Mouse (Mus musculus) embryonic fibroblast, embryonic 13.5 days (primary cell): ENCODE measurements around the gene Arfip1. TPM values are rescaled to one million over a fixed set of nuclear protein-coding genes. Genes with fewer than 3 reads are reported as not detected.

ENCODE experiments used
- H3K27ac ChIP-seq: 2 replicates; pipeline ENCODE4 v1.5.1; 2012; ENCODE audit warnings: low read length, control low read depth, inconsistent platforms; ENCODE audit not compliant: insufficient read depth
- H3K4me1 ChIP-seq: 2 replicates; pipeline ENCODE4 v1.6.1; 2011; ENCODE audit warnings: low read length; ENCODE audit not compliant: control insufficient read depth, insufficient read depth
- H3K4me3 ChIP-seq: 2 replicates; pipeline ENCODE4 v1.5.1; 2011; ENCODE audit warnings: mild to moderate bottlenecking, control low read depth, low read length; ENCODE audit not compliant: insufficient read depth
- CTCF ChIP-seq: IDR thresholded peaks from 2 replicates; pipeline ENCODE4 v1.5.1; 2011; ENCODE audit warnings: mild to moderate bottlenecking, control low read depth, low read length, moderate library complexity, borderline replicate concordance; ENCODE audit not compliant: insufficient read depth
- POLR2A ChIP-seq: IDR thresholded peaks from 2 replicates; pipeline ENCODE4 v1.6.1; 2011; ENCODE audit warnings: low read depth, mild to moderate bottlenecking, control low read depth, low read length, moderate library complexity
- polyA plus RNA-seq: library from polyadenylated mRNA; stranded (reverse); fragments of >200 nt; gene quantifications from 2 replicates; pipeline ENCODE4 v1.2.4, GENCODE M21; 2011; ENCODE audit warnings: low read depth; ENCODE audit not compliant: missing spikeins, insufficient read length

Gene Arfip1
- polyA plus RNA-seq, 1 experiment = 91.8 TPM

DNA sequence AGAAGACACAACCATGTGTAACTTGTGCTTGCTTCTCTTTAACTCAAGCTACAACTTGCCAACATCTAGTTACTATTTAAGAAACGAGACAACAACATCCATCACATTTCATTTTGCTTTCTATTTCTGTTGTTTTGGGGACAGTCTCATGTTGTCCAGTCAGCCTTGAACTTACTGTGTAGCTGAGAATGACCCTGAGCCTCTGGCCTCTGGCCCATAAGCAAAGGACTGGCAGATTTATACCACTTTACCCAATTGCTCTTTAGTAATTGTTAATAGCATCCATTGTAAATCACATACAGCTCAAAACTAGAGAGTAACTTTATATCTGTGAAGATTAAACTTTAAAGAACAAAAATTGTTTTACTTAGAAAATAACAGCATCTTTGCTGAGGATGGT, 40.5 kb downstream of the Arfip1 start:
- H3K4me1 ChIP-seq = peaks cover 4% of the 10 kb centered on the region
- TF ChIP-seq CTCF = no peak
- no peak for TF ChIP-seq POLR2A
- H3K4me3 ChIP-seq = no peak overlapping the region
- no peak overlapping the region for H3K27ac ChIP-seq

GRCm38 (mm10) chr3:84540640-84541039, 41.8 kb downstream of the Arfip1 start:
- no peak for TF ChIP-seq POLR2A
- TF ChIP-seq CTCF = no peak
- H3K27ac ChIP-seq = no peak overlapping the region
- no peak overlapping the region for H3K4me3 ChIP-seq
- peaks cover 4% of the 10 kb centered on the region for H3K4me1 ChIP-seq

GRCm38 (mm10) chr3:84536987-84537386, 45.4 kb downstream of the Arfip1 start:
- Histone ChIP-seq H3K4me3 (no peak overlapping the region), H3K4me1 (peaks cover 4% of the 10 kb centered on the region), H3K27ac (no peak overlapping the region)
- TF ChIP-seq CTCF (no peak), POLR2A (no peak)

- Histone ChIP-seq H3K4me3 (no peak overlapping the region), H3K4me1 (peaks cover 2% of the 10 kb centered on the region), H3K27ac (no peak overlapping the region)
- TF ChIP-seq CTCF (no peak), POLR2A (no peak)
These were observed 49.2 kb downstream of the Arfip1 start for GRCm38 (mm10) chr3:84533227-84533626.

DNA sequence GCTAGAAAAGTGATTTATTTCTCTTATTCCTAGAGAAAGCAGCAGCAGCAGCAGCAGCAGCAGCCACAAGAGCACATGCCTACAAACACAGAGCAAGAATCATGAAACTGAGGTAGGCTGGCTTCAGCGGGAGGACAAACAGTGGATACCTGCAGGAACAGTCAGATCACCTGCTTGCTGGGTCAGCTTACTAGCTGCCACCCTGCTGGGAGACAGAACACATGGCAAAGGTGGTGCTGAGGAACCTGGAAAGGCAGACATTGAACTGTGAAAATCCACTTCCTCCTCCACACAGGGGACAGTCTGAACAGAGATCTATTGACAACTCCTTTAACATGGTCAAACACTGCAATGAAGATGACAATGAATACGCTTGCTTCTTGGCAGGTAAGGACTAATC, 53.4 kb downstream of the Arfip1 start:
- no peak for TF ChIP-seq POLR2A
- no peak for TF ChIP-seq CTCF
- no peak overlapping the region for H3K27ac ChIP-seq
- H3K4me3 ChIP-seq = no peak overlapping the region
- peaks cover 4% of the 10 kb centered on the region for H3K4me1 ChIP-seq

- Histone ChIP-seq H3K4me1 (peaks cover 4% of the 10 kb centered on the region), H3K27ac (no peak overlapping the region), H3K4me3 (no peak overlapping the region)
- TF ChIP-seq POLR2A (no peak), CTCF (no peak)
These were observed 57.5 kb downstream of the Arfip1 start for GRCm38 (mm10) chr3:84524952-84525351.

GRCm38 (mm10) chr3:84516163-84516562, 66.3 kb downstream of the Arfip1 start:
- Histone ChIP-seq H3K27ac (no peak overlapping the region), H3K4me3 (no peak overlapping the region), H3K4me1 (no peaks in the 10 kb centered on the region)
- TF ChIP-seq CTCF (no peak), POLR2A (no peak)

DNA sequence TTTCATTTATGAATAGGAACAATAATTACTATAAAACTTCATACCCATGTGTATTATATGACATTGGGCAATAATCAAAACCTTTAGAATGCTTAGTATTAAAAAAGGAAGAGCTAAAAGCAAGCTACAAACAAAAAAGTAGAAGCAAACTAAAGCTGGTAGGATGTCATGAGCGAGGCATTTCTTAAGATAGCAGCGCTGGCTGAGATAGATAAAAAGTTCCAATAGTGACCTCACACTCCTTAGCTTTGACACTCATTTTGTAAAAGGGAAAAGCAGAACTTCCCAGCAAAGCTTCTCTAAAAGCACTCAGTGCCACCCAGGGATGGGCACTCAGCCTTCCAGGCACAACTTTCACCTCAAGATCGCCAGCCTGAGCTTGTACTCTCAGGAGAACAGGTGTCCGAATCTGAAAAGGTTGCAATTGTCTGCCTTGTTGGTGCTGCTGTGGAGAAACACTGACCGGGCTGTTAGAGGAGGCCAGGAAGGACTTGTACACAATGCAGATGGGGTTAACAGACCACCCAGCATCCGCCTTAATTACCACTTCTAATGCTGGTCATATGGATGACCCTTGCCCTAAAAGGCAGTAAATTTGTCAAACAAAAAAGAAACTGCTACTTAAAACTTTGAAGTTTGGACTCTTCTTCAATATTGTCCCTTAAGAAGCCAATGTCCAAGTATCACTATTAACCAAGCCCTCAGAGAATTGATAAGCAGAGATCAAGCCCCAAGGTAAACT, 69.5 kb downstream of the Arfip1 start:
- TF ChIP-seq CTCF (no peak), POLR2A (no peak)
- H3K27ac ChIP-seq = no peak overlapping the region
- no peaks in the 10 kb centered on the region for H3K4me1 ChIP-seq
- H3K4me3 ChIP-seq = no peak overlapping the region

GRCm38 (mm10) chr3:84505193-84505592, 77.2 kb downstream of the Arfip1 start:
- Histone ChIP-seq H3K4me3 (no peak overlapping the region), H3K27ac (no peak overlapping the region), H3K4me1 (no peaks in the 10 kb centered on the region)
- TF ChIP-seq POLR2A (no peak), CTCF (no peak)

- no peak overlapping the region for H3K27ac ChIP-seq
- no peaks in the 10 kb centered on the region for H3K4me1 ChIP-seq
- no peak overlapping the region for H3K4me3 ChIP-seq
- no peak for TF ChIP-seq POLR2A
- no peak for TF ChIP-seq CTCF
These were observed 78.1 kb downstream of the Arfip1 start for GRCm38 (mm10) chr3:84504291-84504690.

GRCm38 (mm10) chr3:84502101-84502500, 80.3 kb downstream of the Arfip1 start:
- no peak overlapping the region for H3K4me3 ChIP-seq
- TF ChIP-seq CTCF (no peak), POLR2A (no peak)
- no peak overlapping the region for H3K27ac ChIP-seq
- H3K4me1 ChIP-seq = no peaks in the 10 kb centered on the region
